Mouse (Mus musculus): ENCODE results near the gene Ift22. TPM values are rescaled to one million over a fixed set of nuclear protein-coding genes. Genes with fewer than 3 reads are reported as not detected.
A peak's percentile ranks its signal among the peaks of the same experiment; 100 is the strongest.

Ift22 gene
- 10 to 100 TPM; 94.8 to 95.0 TPM for total RNA-seq (2021)
- long read RNA-seq, experiment 1, transcript Ift22-205 (5 exons, 3,071 nt): major isoform, 28 of 86 reads
- long read RNA-seq, experiment 1, partial matches to known transcripts: 4 of 86 reads
- long read RNA-seq, experiment 1, other reads (novel, unspliced or antisense): 51 of 86 reads
- long read RNA-seq, experiment 2, transcript Ift22-205 (5 exons, 3,071 nt): major isoform, 28 of 63 reads
- long read RNA-seq, experiment 2, partial matches to known transcripts: 2 of 63 reads
- long read RNA-seq, experiment 2, other reads (novel, unspliced or antisense): 30 of 63 reads

DNA sequence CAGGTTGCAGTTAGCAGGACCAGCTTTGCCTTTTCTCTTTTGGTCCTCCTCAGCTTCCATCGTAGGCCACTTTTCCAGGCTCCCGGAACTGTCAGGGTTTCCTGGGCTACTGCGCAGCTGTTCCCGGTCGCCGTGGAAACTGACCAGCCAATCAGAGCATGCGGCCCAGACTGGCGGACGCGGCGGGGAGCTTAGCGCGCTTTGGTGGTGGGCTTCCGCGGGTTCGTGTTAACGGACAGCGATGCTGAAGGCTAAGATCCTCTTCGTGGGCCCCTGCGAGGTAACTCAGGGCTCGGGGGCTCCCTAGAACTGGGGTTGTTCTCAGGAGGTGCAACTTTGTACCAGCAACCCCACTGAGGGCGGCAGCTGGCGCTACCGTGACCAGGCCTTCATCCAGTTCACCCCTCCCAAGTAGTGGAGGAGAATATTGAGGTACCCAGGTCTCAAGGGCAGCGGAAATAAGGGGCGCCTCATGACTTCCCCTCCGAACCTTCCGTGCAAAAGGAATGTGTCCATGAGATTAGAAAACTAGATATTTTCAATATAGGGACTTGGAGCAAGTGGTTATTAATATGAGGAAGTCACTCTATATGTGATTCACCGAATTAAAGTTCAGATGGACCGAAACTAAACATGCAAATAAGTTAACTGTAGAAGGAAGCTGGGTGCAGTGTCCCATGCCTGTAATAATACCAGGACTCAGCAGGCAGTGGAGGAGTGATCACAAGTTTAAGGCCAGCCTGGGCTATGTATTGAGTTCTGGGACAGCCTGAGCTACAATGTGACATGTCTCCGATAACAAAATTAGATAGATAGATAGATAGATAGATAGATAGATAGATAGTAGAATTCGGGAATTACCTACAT is at the start of gene Ift22:
Ift22 (plus strand) TSS at position 160 of the 867 bp plus-strand sequence.
- Histone ChIP-seq H3K27ac (peak within 1 kb of the TSS; percentile 58), H3K4me3 (peak within 1 kb of the TSS; percentile 81)
- DNase-seq (ENCODE audit: extremely low spot score in 1 of 2, low spot score in 2 of 2): peak; percentile 92 to 93
- intact Hi-C loops (cut with DNase I): no loop called here
- TF ChIP-seq CTCF (IDR thresholded peaks at IDR 0.05): no peak

GRCm38 (mm10) chr5:136861191-136861940 is 46.6 kb upstream of the Ift22 start:
- Histone ChIP-seq H3K27ac (no peak overlapping the region), H3K4me3 (no peak overlapping the region)
- no peak for DNase-seq (ENCODE audit: extremely low spot score in 1 of 2, low spot score in 2 of 2)
- intact Hi-C loops (cut with DNase I): no loop called here
- TF ChIP-seq CTCF (IDR thresholded peaks at IDR 0.05): no peak

- no peak for TF ChIP-seq CTCF (IDR thresholded peaks at IDR 0.05)
- no peak overlapping the region for H3K4me3 ChIP-seq
- no peak for DNase-seq (ENCODE audit: extremely low spot score in 1 of 2, low spot score in 2 of 2)
- intact Hi-C loops (cut with DNase I): no loop called here
- H3K27ac ChIP-seq: no peak overlapping the region
These were observed 45.1 kb upstream of the Ift22 start for GRCm38 (mm10) chr5:136862806-136863205.

DNA sequence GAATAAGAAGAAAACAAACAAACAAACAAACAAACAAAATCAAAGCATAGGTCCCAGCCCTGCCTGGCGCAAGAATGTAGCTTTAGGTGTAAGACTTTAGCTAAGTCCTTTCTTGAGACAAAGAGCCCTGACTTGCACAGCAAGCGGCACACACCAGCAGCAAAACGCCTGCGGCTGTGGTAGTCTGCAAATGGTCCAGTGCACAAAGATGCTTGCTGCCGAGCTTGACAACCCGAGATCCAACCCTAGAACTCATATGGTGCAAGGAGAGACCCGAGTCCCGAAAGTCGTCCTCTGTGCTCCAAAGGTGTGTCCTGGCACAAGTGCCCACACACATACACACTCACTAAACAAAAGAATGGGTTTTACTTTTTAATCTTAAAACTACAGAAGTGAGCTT is 44.7 kb upstream of the Ift22 start:
- no peak for DNase-seq (ENCODE audit: extremely low spot score in 1 of 2, low spot score in 2 of 2)
- intact Hi-C loops (cut with DNase I): no loop called here
- no peak for TF ChIP-seq CTCF (IDR thresholded peaks at IDR 0.05)
- no peak overlapping the region for H3K27ac ChIP-seq
- no peak overlapping the region for H3K4me3 ChIP-seq

DNA sequence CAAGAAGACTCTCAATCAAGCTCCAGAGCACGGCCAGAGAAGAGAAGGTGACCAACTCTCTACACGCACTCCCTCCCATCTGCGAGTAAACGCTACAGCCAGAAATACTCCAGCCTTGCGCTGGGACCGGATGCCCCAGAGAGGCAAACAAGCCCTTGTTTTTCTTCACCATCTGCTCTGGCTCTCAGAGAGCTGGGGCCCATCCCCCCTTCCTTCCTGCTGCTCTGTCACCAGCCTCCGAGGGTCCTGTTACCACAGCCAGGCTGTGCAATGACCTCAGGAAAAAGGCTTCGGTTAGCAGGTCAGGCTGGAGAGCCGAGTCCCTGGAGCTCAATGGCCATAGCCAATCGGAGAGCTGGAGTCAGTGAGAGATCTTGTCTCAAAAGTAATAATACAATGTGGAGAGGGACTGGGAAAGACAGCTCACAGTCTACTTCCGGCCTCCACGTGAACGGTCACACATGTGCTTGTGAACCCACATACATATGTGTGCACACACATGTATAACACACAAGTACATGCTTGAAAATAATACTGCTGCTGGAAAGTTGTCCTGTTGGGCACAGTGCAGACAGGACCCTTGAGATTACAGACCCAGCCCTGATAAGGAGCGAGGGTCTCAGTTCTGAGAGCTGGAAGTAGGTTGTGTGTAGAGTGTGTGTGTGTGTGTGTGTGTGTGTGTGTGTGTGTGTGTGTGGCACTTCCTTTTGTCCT is 43.8 kb upstream of the Ift22 start:
- Histone ChIP-seq H3K27ac (no peak overlapping the region), H3K4me3 (no peak overlapping the region)
- TF ChIP-seq CTCF (IDR thresholded peaks at IDR 0.05): no peak
- intact Hi-C loops (cut with DNase I): no loop called here
- DNase-seq (ENCODE audit: extremely low spot score in 1 of 2, low spot score in 2 of 2): peak in 1 of 2 experiments; percentile 15

GRCm38 (mm10) chr5:136867706-136868105 is 40.2 kb upstream of the Ift22 start:
- Histone ChIP-seq H3K27ac (no peak overlapping the region), H3K4me3 (no peak overlapping the region)
- intact Hi-C loops (cut with DNase I): no loop called here
- DNase-seq (ENCODE audit: extremely low spot score in 1 of 2, low spot score in 2 of 2): no peak
- no peak for TF ChIP-seq CTCF (IDR thresholded peaks at IDR 0.05)

DNA sequence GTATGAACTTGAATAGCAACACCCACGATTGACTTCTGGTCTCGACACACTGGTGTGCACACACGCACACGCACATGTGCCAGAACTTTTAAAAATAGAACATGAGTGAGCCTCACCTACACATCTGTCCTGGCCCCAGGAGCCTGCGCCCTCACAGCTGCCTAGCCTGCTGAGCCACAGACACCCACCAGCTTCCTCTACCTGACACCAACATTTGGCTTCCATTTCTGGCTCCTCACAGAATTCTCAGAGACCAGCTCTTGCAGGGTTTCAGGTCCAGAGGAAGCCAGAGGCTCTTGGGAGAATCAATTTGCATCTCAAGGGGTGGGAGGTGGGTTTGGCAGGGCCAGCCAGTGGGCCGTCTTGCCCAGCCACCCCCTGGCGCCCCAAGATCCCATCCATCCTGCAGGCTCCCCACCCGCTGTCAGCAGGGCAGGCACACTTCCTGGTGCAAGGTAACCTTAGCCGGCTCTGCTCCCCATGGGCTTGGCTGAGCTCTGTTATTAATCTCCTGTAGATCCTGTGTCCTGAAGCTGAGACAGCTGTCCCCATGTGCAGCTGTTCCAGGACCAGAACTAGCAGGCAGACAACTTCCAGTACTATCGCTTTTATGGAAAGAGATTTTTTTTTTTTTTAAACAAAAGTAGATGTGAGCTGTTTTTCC is 38.4 kb upstream of the Ift22 start:
- DNase-seq (ENCODE audit: extremely low spot score in 1 of 2, low spot score in 2 of 2): no peak
- no peak overlapping the region for H3K4me3 ChIP-seq
- intact Hi-C loops (cut with DNase I): no loop called here
- no peak for TF ChIP-seq CTCF (IDR thresholded peaks at IDR 0.05)
- no peak overlapping the region for H3K27ac ChIP-seq

DNA sequence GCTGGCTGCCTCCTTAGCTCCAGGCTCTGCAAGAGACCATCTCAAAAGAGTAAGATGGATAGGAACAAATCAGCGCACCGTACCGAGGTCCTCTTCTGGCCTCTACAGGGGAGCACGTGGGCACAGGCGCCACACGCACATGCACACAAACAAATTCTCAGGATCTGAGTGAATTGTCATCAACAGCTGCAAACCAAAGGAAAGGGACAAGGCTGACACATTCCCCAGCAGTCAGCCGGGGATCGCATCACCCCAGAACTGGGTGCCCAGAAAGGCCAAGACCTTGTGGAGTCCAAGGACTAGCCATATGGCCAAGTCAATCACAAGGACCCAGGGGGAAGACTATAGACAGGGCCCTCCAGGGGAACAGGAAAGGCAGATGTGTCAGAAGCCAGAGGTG is 35.5 kb upstream of the Ift22 start:
- H3K27ac ChIP-seq: no peak overlapping the region
- DNase-seq (ENCODE audit: extremely low spot score in 1 of 2, low spot score in 2 of 2): no peak
- intact Hi-C loops (cut with DNase I): no loop called here
- no peak for TF ChIP-seq CTCF (IDR thresholded peaks at IDR 0.05)
- H3K4me3 ChIP-seq: no peak overlapping the region

DNA sequence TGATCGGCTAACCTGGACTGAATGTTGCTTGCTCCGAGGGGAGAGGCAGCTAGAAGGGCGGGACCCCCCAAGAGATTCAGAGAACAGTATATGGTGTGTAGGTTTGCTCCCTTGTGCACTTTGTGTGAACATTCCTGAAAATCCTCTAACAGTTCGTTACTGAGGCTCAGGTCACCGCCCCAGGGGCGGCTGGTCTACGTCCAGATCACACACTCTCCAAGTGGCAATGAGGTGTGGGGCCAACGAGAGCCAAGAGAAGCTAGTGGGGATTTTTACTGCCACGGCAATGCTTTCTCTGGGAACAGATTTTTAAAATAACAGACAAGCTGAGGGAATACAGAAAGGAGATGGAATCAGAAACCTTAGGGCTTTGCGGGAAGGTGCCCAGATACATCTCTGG is 33.7 kb upstream of the Ift22 start:
- Histone ChIP-seq H3K4me3 (no peak overlapping the region), H3K27ac (no peak overlapping the region)
- intact Hi-C loops (cut with DNase I): no loop called here
- no peak for DNase-seq (ENCODE audit: extremely low spot score in 1 of 2, low spot score in 2 of 2)
- no peak for TF ChIP-seq CTCF (IDR thresholded peaks at IDR 0.05)

DNA sequence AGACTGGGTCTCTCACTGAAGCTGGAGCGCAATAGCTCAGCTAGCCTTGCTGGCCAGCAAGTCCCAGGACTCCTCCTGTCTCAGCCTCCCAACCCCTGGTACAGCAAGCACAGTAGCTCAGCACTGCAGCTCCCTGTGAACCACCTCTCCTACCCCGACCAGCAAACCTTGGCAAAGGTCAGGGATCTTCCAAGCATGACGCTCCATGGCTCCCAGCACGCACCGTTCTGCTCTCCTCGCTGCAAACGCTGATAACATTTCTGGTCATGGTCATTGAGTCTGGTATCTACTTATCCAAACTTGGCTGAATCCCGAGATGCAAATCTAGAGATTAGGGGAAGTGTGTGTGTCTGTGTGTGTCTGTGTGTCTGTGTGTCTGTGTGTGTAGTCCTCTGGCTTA is 27.8 kb upstream of the Ift22 start:
- intact Hi-C loops (cut with DNase I): loop anchor here (2.0 kb wide), 1 partner anchor 39 kb away; no protein-coding TSS in a partner anchor
- no peak for TF ChIP-seq CTCF (IDR thresholded peaks at IDR 0.05)
- no peak for DNase-seq (ENCODE audit: extremely low spot score in 1 of 2, low spot score in 2 of 2)
- Histone ChIP-seq H3K4me3 (no peak overlapping the region), H3K27ac (no peak overlapping the region)

Measured in left cerebral cortex, adult 2 months (tissue).